Mouse (Mus musculus) neural tube, embryonic 11.5 days (tissue): Measurements from ENCODE around the gene Plekhf1. TPM values are rescaled to one million over a fixed set of nuclear protein-coding genes. Genes with fewer than 3 reads are reported as not detected.

Source experiments
- ATAC-seq: fragments of 200-750 bp; cut with Nextera tagmentation; 2 replicates; pipeline ENCODE4 v1.8.0; 2017; ENCODE audit warnings: moderate number of reproducible peaks, mild to moderate bottlenecking, moderate TSS enrichment, moderate library complexity; ENCODE audit not compliant: insufficient read depth, low FRiP score, low TSS enrichment
- DNase-seq: peaks from one replicate; pipeline ENCODE4 v3.0.0-alpha.2; 2015; ENCODE audit warnings: low spot score
- H3K27ac ChIP-seq: fragments of 300-500 bp; sonication (generic); 2 replicates; pipeline ENCODE4 v1.5.1; 2014; ENCODE audit warnings: low read depth, mild to moderate bottlenecking, low read length
- H3K27me3 ChIP-seq: fragments of 300-500 bp; sonication (generic); 2 replicates; pipeline ENCODE4 v1.6.1; 2014; ENCODE audit warnings: mild to moderate bottlenecking, low read length, mixed read lengths; ENCODE audit not compliant: control insufficient read depth, insufficient read depth
- H3K36me3 ChIP-seq: fragments of 300-500 bp; sonication (generic); 2 replicates; pipeline ENCODE4 v1.6.1; 2014; ENCODE audit warnings: mild to moderate bottlenecking, low read length, moderate library complexity, mixed read lengths; ENCODE audit not compliant: control insufficient read depth, insufficient read depth
- H3K4me1 ChIP-seq: fragments of 300-500 bp; sonication (generic); 2 replicates; pipeline ENCODE4 v1.6.1; 2014; ENCODE audit warnings: low read length, mixed read lengths; ENCODE audit not compliant: control insufficient read depth, insufficient read depth
- H3K4me2 ChIP-seq: fragments of 300-500 bp; sonication (generic); 2 replicates; pipeline ENCODE4 v1.6.1; 2014; ENCODE audit warnings: low read depth, mild to moderate bottlenecking, moderate library complexity
- H3K4me3 ChIP-seq: fragments of 300-500 bp; sonication (generic); 2 replicates; pipeline ENCODE4 v1.5.1; 2014; ENCODE audit warnings: low read depth, low read length
- H3K9ac ChIP-seq: fragments of 300-500 bp; sonication (generic); 2 replicates; pipeline ENCODE4 v1.6.1; 2014; ENCODE audit warnings: mild to moderate bottlenecking, low read length
- H3K9me3 ChIP-seq: fragments of 300-500 bp; sonication (generic); 2 replicates; pipeline ENCODE4 v1.6.1; 2016; ENCODE audit warnings: low read length; ENCODE audit not compliant: control insufficient read depth
- WGBS: fragments of 180-500 bp; shearing (Covaris S2); extraction: QIAGEN DNeasy Blood & Tissue Kit; methylation state at CpG from one replicate; pipeline ENCODE4 v1.1.7; 2014; 5-methylcytosine and 5-hydroxymethylcytosine counted together
- polyA plus RNA-seq: library from polyadenylated mRNA; unstranded; fragments of >200 nt; fragmentation: Nextera tagmentation; extraction: Ambion mirVana; gene quantifications from 2 replicates; pipeline ENCODE4 v1.2.1, GENCODE M21; 2014

Gene Plekhf1
- polyA plus RNA-seq, 1 experiment from 2014 or later, result 1.9 TPM

DNA sequence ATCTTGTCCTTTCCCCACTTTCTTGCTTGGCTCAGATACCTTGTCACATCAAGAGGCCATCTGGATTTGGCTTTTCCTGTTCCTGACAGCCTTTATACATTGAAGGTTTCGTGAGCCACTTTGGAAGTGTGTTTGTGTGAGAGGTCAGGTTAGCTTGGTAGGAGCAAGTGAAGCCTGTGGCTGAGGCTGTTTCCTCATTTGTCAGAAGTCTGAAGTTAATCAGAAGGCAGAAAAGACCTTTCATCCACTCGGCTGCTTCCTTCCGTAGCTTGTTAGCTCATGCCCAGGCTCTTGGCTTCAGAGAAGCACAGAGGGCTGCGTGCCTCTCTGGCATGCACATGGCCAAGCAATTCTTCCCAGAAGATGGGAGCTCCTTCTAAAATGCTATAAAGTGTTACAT, 40.0 kb downstream of the Plekhf1 start:
- no peaks in the 10 kb centered on the region for H3K27me3 ChIP-seq
- DNase-seq (no peak), ATAC-seq (no peak)
- H3K9me3 ChIP-seq, result no peaks in the 10 kb centered on the region
- H3K36me3 ChIP-seq, result no peaks in the 10 kb centered on the region; the same call in 1 of the 2 replicates
- no peak overlapping the region for H3K4me2 ChIP-seq
- H3K9ac ChIP-seq, result no peak overlapping the region
- H3K4me3 ChIP-seq, result no peak overlapping the region
- no peak overlapping the region for H3K27ac ChIP-seq
- peaks cover 6% of the 10 kb centered on the region for H3K4me1 ChIP-seq
- 83% methylated on average over 4 of the region's 4 CpGs for WGBS

DNA sequence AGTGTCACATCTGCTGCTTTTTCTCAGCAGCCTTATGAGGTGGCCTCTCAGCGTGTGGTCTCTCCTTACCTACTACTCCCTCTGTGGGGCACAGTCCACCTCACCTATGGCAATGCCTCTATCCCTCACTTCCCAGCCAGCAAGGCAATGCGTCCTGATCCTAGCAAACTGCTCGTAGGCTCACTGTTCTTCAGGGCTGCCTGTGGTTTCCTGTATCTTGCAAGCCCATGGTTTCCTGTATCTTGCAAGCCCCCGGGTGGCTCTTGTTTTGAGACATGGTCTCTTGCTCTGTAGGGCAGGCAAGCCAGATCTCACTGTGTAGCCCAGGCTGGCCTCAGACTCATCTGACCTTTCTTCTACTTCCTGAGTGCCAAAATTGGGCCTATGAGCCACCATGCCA, 41.0 kb downstream of the Plekhf1 start:
- no peak overlapping the region for H3K4me2 ChIP-seq
- no peak overlapping the region for H3K9ac ChIP-seq
- H3K4me1 ChIP-seq, result peaks cover 8% of the 10 kb centered on the region
- DNase-seq (no peak), ATAC-seq (no peak)
- 75% methylated on average over 4 of the region's 4 CpGs for WGBS
- H3K4me3 ChIP-seq, result no peak overlapping the region
- no peak overlapping the region for H3K27ac ChIP-seq
- H3K36me3 ChIP-seq, result no peaks in the 10 kb centered on the region; the same call in 1 of the 2 replicates
- no peaks in the 10 kb centered on the region for H3K27me3 ChIP-seq
- no peaks in the 10 kb centered on the region for H3K9me3 ChIP-seq

DNA sequence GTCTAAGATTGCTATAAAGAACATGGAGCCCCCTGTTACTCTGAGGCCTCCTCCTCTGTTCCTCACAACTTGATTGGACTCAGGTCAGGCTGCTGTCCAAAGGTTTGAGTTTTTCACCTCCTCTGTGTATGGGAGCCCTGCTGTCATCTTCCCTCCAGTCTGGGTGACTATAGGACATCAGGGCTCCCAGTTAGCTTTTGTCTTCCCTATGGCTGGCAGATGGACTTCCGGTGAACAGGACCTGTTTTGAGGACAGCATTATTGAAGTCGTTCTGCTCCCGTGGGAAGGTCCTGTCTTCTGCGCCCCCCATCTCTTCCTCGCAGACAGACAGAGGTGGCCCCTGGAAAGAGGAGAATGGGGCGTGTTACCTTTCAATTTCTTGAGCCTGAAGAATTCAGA, 43.0 kb downstream of the Plekhf1 start:
- Histone ChIP-seq H3K4me2 (no peak overlapping the region), H3K4me3 (no peak overlapping the region), H3K9me3 (no peaks in the 10 kb centered on the region), H3K36me3 (no peaks in the 10 kb centered on the region), H3K27me3 (no peaks in the 10 kb centered on the region), H3K27ac (no peak overlapping the region), H3K9ac (no peak overlapping the region), H3K4me1 (peaks cover 8% of the 10 kb centered on the region)
- 85% methylated on average over 6 of the region's 6 CpGs for WGBS
- no peak for ATAC-seq
- no peak for DNase-seq

DNA sequence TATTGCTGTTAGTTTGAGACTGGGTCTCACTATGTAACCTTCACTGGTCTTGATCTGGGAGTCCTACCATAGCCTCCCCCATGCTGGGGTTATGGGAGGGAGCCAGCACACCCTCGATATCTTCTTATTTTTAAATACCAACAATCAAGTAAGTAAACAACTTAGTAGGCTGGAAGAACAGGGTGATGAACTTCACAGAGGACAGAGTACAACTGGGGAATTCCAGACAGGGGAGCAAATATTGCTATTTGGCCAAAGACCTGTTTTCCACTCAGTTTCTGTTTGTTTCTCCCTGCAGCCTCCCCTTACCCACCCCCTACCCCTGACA, 43.4 kb downstream of the Plekhf1 start:
- no peaks in the 10 kb centered on the region for H3K36me3 ChIP-seq
- 83% methylated on average over 1 of the region's 1 CpGs for WGBS
- peak overlapping the region; percentile 67; the same call in 1 of the 2 replicates for H3K9ac ChIP-seq
- H3K4me3 ChIP-seq, result peak overlapping the region; percentile 55
- no peak for DNase-seq
- peaks cover 8% of the 10 kb centered on the region for H3K4me1 ChIP-seq
- peak overlapping the region; percentile 82 for H3K4me2 ChIP-seq
- H3K27ac ChIP-seq, result 0 out of 2 replicates have a peak overlapping the region, but pooled peaks have one; percentile 4
- H3K9me3 ChIP-seq, result no peaks in the 10 kb centered on the region
- ATAC-seq, result no peak
- H3K27me3 ChIP-seq, result no peaks in the 10 kb centered on the region

DNA sequence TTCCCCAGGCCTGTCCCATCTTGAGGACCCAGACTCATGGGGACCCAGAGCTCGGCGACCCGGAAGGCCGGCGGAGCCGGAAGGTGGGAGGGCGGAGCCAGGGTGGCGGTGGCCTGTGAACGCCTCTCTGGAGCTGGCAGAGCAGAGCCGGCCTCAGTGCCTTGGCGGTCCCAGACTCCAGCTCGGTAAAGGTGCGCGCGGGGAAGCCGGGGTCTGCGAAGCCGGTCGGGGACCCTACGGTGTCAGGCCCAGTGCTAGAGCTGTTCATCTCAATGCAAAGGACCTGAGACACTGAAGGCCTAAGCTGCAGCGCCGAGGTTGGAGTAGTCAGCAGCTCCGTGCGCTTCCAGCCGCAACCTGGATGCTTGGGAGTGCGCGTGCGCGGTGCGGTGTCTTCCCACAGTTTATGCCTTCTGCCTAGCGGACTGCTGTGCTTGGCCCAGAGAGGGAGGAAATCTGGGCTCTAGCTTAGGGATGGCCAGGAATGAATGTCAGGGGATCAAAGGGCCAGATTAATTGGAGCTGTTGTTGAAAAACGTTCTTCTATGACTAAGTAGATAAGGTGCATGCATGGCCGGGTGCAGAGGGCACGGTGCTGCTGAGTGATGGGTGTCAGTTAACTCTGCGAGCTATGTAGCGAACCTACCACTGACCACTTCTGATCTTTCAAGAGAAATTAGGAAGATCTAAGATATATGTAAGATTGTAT, 44.0 kb downstream of the Plekhf1 start:
- peaks cover 8% of the 10 kb centered on the region for H3K4me1 ChIP-seq
- WGBS, result 7% methylated on average over 36 of the region's 36 CpGs
- peak overlapping the region; percentile 55 for H3K4me3 ChIP-seq
- peak overlapping the region; percentile 62 for H3K27ac ChIP-seq
- peak; percentile 89 for DNase-seq
- ATAC-seq, result peak; percentile 94
- peak overlapping the region; percentile 82 for H3K4me2 ChIP-seq
- no peaks in the 10 kb centered on the region for H3K36me3 ChIP-seq
- H3K27me3 ChIP-seq, result no peaks in the 10 kb centered on the region
- peak overlapping the region; percentile 67 for H3K9ac ChIP-seq
- H3K9me3 ChIP-seq, result no peaks in the 10 kb centered on the region

DNA sequence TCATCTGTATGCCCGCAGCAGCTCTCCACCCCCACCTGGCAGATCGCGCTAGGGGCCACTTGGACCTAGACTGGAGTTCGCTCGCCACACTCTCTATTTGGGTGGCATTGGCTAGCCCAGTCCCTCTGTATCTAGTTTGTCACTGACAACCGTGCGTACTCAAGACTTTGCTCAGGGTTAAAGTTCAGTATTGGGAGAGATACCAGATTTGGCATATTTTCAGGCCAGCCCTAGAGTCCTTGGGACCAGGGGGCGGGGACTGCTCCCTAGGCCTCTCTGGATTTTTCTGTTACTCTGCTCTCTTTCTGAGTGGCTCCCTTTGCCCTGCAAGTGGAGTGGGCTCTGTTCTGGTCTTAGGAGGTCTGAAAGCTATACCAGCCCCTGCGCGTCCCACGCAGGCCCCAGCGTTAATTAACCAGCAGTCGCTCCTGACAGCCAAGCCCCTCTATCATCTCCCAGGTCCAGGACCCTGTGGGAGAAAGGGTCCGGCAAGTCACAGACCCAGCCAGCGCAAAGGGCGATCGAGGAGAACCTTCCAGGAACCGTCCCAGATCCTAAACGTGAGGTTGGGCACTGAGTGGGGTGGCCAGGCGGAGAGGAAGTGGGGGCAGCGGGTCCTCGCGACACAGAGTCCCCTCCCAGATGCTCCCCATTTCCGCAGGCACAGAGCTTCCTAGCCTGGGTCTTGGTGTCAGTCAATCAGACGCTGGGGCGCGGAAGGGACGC, 44.7 kb downstream of the Plekhf1 start, which contains the start of gene 1600014C10Rik:
TSS of gene 1600014C10Rik (plus strand) at position 256 of the 726 bp plus-strand sequence.
- H3K27me3 ChIP-seq, result no peaks in the 10 kb centered on the region
- WGBS, result 4% methylated on average over 28 of the region's 28 CpGs
- DNase-seq (peak; percentile 32), ATAC-seq (peak; percentile 57)
- H3K4me2 ChIP-seq, result peak within 1 kb of the TSS; percentile 82
- peak within 1 kb of the TSS; percentile 62 for H3K27ac ChIP-seq
- H3K4me1 ChIP-seq, result peaks cover 8% of the 10 kb centered on the region
- H3K36me3 ChIP-seq, result no peaks in the 10 kb centered on the region
- H3K9ac ChIP-seq, result peak within 1 kb of the TSS; percentile 67
- H3K4me3 ChIP-seq, result peak within 1 kb of the TSS; percentile 55
- no peaks in the 10 kb centered on the region for H3K9me3 ChIP-seq

DNA sequence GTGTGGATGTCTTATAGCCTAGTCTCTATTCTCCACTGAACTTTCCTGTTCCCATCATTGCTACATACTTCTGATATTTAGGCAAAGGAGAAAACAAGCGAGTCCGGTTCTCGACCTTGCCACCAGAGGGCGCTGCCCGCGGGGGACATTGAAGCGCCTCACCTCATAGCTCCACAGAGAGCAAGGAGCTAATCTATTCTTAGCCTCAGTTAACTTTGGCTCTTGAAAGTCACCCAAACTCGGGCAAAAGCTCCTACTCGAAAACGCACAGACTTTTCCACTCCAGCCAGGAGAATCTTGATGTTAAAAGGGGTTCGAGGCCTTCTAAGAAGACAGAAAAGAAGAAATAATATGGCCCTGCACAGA, 45.2 kb downstream of the Plekhf1 start:
- no peak overlapping the region; the same call in 1 of the 2 replicates for H3K9ac ChIP-seq
- H3K4me2 ChIP-seq, result peak overlapping the region; percentile 82
- 0 out of 2 replicates have a peak overlapping the region, but pooled peaks have one; percentile 55 for H3K4me3 ChIP-seq
- peaks cover 8% of the 10 kb centered on the region for H3K4me1 ChIP-seq
- H3K27me3 ChIP-seq, result no peaks in the 10 kb centered on the region
- H3K9me3 ChIP-seq, result no peaks in the 10 kb centered on the region
- ATAC-seq, result no peak
- WGBS, result under 1% methylated on average over 11 of the region's 11 CpGs
- no peak overlapping the region for H3K27ac ChIP-seq
- no peaks in the 10 kb centered on the region for H3K36me3 ChIP-seq
- peak; percentile 85 for DNase-seq

DNA sequence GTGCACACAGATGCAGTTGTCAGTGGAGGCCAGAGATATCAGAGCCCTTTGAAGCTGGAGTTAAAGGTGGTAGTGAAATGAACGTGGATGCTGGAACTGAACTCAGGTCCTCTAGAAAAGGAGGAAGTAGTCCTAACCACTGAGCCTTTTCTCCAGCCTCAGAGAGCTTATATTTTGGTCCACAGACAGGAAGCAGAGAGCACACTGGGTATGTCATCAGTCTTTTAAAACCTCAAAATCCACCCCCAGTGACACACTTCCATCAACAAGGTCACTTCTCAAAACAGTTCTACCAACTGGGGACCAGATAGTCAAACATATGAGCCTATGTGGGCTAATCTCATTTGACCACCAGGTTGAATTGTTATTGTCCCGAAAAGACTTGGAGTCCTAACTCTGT, 46.5 kb downstream of the Plekhf1 start:
- ATAC-seq, result no peak
- Histone ChIP-seq H3K36me3 (no peaks in the 10 kb centered on the region), H3K27me3 (no peaks in the 10 kb centered on the region), H3K4me2 (no peak overlapping the region), H3K4me1 (peaks cover 8% of the 10 kb centered on the region), H3K27ac (no peak overlapping the region), H3K9me3 (no peaks in the 10 kb centered on the region), H3K9ac (no peak overlapping the region), H3K4me3 (no peak overlapping the region)
- DNase-seq, result no peak
- whole genome bisulfite sequencing, result 87% methylated on average over 2 of the region's 2 CpGs

DNA sequence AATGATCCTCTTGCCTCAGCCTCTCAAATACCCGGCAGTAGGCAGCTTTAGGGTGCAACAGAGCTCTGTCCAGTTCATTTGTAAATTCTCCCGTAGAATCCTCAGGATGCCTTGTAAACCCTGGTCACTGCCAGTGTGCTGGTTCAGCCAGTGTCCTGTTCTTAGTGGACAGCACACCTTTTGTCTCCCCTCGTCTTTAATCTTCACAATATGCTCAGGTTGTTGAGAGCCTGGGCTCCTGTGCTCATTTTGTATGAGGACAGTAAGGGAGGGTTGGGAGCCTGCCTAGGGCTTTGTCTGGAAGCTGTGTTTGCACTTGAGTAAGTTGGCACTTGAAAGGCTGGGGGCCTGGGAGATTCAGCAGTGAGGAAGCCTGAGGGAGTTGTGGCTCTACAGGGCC, 47.9 kb downstream of the Plekhf1 start:
- no peak overlapping the region for H3K4me3 ChIP-seq
- H3K9ac ChIP-seq, result no peak overlapping the region
- WGBS, result 73% methylated on average over 3 of the region's 3 CpGs
- no peaks in the 10 kb centered on the region for H3K36me3 ChIP-seq
- H3K4me1 ChIP-seq, result peaks cover 9% of the 10 kb centered on the region
- H3K27ac ChIP-seq, result no peak overlapping the region
- no peak for DNase-seq
- ATAC-seq, result no peak
- H3K9me3 ChIP-seq, result no peaks in the 10 kb centered on the region
- no peaks in the 10 kb centered on the region for H3K27me3 ChIP-seq
- H3K4me2 ChIP-seq, result no peak overlapping the region
